Mouse (Mus musculus): ENCODE measurements around the gene Cdc42ep1. TPM values are rescaled to one million over a fixed set of nuclear protein-coding genes. Genes with fewer than 3 reads are reported as not detected.
A peak's percentile ranks its signal among the peaks of the same experiment; 100 is the strongest.

Cdc42ep1 gene
- polyA plus RNA-seq, 1 experiment from 2014 or later, result 11.2 TPM

- H3K36me3 ChIP-seq (ENCODE audit: control insufficient read depth, insufficient read depth, low read length), result no peaks in the 10 kb centered on the region
- DNase-seq (ENCODE audit: low spot score), result no peak
- H3K4me3 ChIP-seq (ENCODE audit: low read depth, low read length), result no peak overlapping the region
- H3K27ac ChIP-seq (replicated peaks; ENCODE audit: low read depth, low read length), result no peak overlapping the region
- WGBS, result 87% methylated on average over 12 of the region's 12 CpGs
- H3K9me3 ChIP-seq (ENCODE audit: control insufficient read depth, low read length), result no peaks in the 10 kb centered on the region
- H3K4me1 ChIP-seq (ENCODE audit: control insufficient read depth, insufficient read depth, low read length), result peaks cover 3% of the 10 kb centered on the region; the same call in 1 of the 2 replicates
- no peak overlapping the region for H3K4me2 ChIP-seq (ENCODE audit: low read depth, severe bottlenecking)
- ATAC-seq (ENCODE audit: insufficient number of reproducible peaks, low FRiP score, low TSS enrichment, low read depth), result no peak
- H3K9ac ChIP-seq (ENCODE audit: low read length), result no peak overlapping the region
- no peaks in the 10 kb centered on the region for H3K27me3 ChIP-seq (ENCODE audit: control insufficient read depth, insufficient read depth, low read length)
Observed at GRCm38 (mm10) chr15:78849485-78849884, 7.1 kb downstream of the Cdc42ep1 start.

DNA sequence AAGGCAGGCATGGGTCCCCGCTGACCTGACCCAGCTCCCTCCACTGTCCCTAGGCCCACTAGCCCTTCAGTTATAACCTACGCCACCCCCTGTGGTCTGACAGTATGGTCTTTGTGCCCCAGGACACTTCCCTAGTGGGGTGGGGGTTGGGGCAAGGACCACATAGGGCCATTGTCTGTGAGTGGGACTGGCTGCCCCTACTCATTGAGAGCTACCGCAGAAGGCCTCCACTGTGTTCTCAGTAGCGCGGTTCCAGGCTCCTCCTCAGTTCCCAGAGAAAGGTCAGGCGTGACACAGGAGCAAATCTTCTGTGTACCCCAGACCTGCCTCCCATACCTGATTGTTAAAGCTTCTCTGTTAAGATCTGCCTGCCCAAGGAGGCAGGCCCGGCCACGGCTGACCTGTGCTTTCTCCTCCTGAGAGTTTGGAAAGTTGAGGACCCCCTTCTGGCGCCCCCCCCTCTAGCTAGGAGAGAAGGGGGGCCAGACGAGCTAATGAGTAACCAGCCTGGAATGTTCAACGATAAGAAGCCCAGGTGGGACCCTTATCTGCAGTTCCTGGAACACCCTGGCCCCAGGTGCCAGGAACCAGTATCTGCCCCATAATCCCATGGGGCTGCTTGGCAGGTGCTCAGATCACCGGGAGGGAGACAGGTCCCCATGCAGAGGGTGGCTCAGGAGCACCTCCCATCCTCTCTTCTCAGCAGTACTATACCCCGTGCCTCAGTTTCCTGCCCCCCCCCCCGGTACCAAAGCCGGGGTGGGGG is 7.8 kb downstream of the Cdc42ep1 start:
- no peaks in the 10 kb centered on the region for H3K9me3 ChIP-seq (ENCODE audit: control insufficient read depth, low read length)
- ATAC-seq (ENCODE audit: insufficient number of reproducible peaks, low FRiP score, low TSS enrichment, low read depth) (no peak), DNase-seq (ENCODE audit: low spot score) (no peak)
- no peaks in the 10 kb centered on the region for H3K36me3 ChIP-seq (ENCODE audit: control insufficient read depth, insufficient read depth, low read length)
- no peaks in the 10 kb centered on the region for H3K27me3 ChIP-seq (ENCODE audit: control insufficient read depth, insufficient read depth, low read length)
- no peak overlapping the region for H3K4me3 ChIP-seq (ENCODE audit: low read depth, low read length)
- WGBS, result 81% methylated on average over 14 of the region's 15 CpGs
- no peak overlapping the region for H3K27ac ChIP-seq (replicated peaks; ENCODE audit: low read depth, low read length)
- no peaks in the 10 kb centered on the region; the same call in 1 of the 2 replicates for H3K4me1 ChIP-seq (ENCODE audit: control insufficient read depth, insufficient read depth, low read length)
- no peak overlapping the region for H3K4me2 ChIP-seq (ENCODE audit: low read depth, severe bottlenecking)
- no peak overlapping the region for H3K9ac ChIP-seq (ENCODE audit: low read length)

GRCm38 (mm10) chr15:78850944-78851343 is 8.5 kb downstream of the Cdc42ep1 start:
- Histone ChIP-seq H3K27ac (replicated peaks; ENCODE audit: low read depth, low read length) (no peak overlapping the region), H3K4me3 (ENCODE audit: low read depth, low read length) (no peak overlapping the region), H3K4me2 (ENCODE audit: low read depth, severe bottlenecking) (no peak overlapping the region), H3K9ac (ENCODE audit: low read length) (no peak overlapping the region), H3K36me3 (ENCODE audit: control insufficient read depth, insufficient read depth, low read length) (no peaks in the 10 kb centered on the region), H3K27me3 (ENCODE audit: control insufficient read depth, insufficient read depth, low read length) (no peaks in the 10 kb centered on the region), H3K4me1 (ENCODE audit: control insufficient read depth, insufficient read depth, low read length) (no peaks in the 10 kb centered on the region; the same call in 1 of the 2 replicates), H3K9me3 (ENCODE audit: control insufficient read depth, low read length) (no peaks in the 10 kb centered on the region)
- ATAC-seq (ENCODE audit: insufficient number of reproducible peaks, low FRiP score, low TSS enrichment, low read depth) (no peak), DNase-seq (ENCODE audit: low spot score) (no peak)
- 68% methylated on average over 6 of the region's 6 CpGs for WGBS

DNA sequence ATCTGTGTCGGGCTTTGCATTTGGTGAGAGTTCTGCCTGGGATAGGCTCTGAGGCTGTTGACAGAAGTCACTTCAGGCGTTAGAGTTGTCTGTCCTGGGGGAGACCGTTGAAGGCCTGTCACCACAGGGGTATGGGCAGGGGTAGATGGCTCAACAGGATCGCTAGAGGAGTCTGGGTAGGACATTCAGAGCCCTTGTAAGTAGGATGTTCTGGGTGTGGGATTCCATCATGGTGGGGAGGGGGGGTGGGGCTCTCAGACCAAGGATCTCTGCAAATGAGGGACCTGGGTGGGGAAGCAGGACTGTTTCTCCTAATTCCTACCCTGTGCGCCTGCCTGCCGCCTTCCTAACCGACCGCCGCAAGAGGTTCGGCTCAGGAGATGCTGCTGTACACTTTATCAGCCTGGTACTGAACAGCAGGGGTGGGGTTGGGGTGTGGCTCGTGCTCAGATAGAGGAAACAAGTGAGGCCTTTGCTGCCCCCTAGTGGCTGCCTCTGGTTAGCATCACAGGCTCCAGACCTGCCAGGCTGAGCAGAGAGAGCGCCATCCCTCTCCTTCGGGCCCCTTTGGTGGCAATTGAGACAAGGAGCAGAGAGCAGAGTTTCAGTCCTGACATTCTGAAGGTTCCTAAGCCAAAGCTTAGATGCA is 9.2 kb downstream of the Cdc42ep1 start:
- H3K4me2 ChIP-seq (ENCODE audit: low read depth, severe bottlenecking), result no peak overlapping the region
- no peak overlapping the region for H3K27ac ChIP-seq (replicated peaks; ENCODE audit: low read depth, low read length)
- DNase-seq (ENCODE audit: low spot score) (peak; percentile 97), ATAC-seq (ENCODE audit: insufficient number of reproducible peaks, low FRiP score, low TSS enrichment, low read depth) (peak; percentile 75; the same call in 1 of the 2 replicates)
- H3K9me3 ChIP-seq (ENCODE audit: control insufficient read depth, low read length), result no peaks in the 10 kb centered on the region
- H3K36me3 ChIP-seq (ENCODE audit: control insufficient read depth, insufficient read depth, low read length), result no peaks in the 10 kb centered on the region
- no peaks in the 10 kb centered on the region; the same call in 1 of the 2 replicates for H3K4me1 ChIP-seq (ENCODE audit: control insufficient read depth, insufficient read depth, low read length)
- H3K9ac ChIP-seq (ENCODE audit: low read length), result no peak overlapping the region
- WGBS, result 13% methylated on average over 13 of the region's 13 CpGs
- no peaks in the 10 kb centered on the region for H3K27me3 ChIP-seq (ENCODE audit: control insufficient read depth, insufficient read depth, low read length)
- H3K4me3 ChIP-seq (ENCODE audit: low read depth, low read length), result no peak overlapping the region

- Histone ChIP-seq H3K4me2 (ENCODE audit: low read depth, severe bottlenecking) (no peak within 1 kb of the TSS), H3K4me1 (ENCODE audit: control insufficient read depth, insufficient read depth, low read length) (no peaks in the 10 kb centered on the region), H3K27ac (replicated peaks; ENCODE audit: low read depth, low read length) (no peak within 1 kb of the TSS), H3K9ac (ENCODE audit: low read length) (no peak within 1 kb of the TSS), H3K27me3 (ENCODE audit: control insufficient read depth, insufficient read depth, low read length) (no peaks in the 10 kb centered on the region), H3K4me3 (ENCODE audit: low read depth, low read length) (no peak within 1 kb of the TSS), H3K36me3 (ENCODE audit: control insufficient read depth, insufficient read depth, low read length) (no peaks in the 10 kb centered on the region), H3K9me3 (ENCODE audit: control insufficient read depth, low read length) (no peaks in the 10 kb centered on the region)
- no peak for ATAC-seq (ENCODE audit: insufficient number of reproducible peaks, low FRiP score, low TSS enrichment, low read depth)
- DNase-seq (ENCODE audit: low spot score), result no peak
- WGBS, result 78% methylated on average over 8 of the region's 8 CpGs
Observed at GRCm38 (mm10) chr15:78855303-78855965, 13.0 kb downstream of the Cdc42ep1 start, which contains the start of gene Lgals2. Gene Lgals2, minus strand, starts transcription at chr15:78855529.

GRCm38 (mm10) chr15:78857009-78857408 is 14.6 kb downstream of the Cdc42ep1 start:
- DNase-seq (ENCODE audit: low spot score), result no peak
- H3K4me3 ChIP-seq (ENCODE audit: low read depth, low read length), result no peak overlapping the region
- WGBS, result 78% methylated on average over 7 of the region's 7 CpGs

GRCm38 (mm10) chr15:78859311-78859710 is 16.9 kb downstream of the Cdc42ep1 start:
- Histone ChIP-seq H3K4me3 (ENCODE audit: low read depth, low read length) (no peak overlapping the region), H3K4me2 (ENCODE audit: low read depth, severe bottlenecking) (no peak overlapping the region), H3K9ac (ENCODE audit: low read length) (no peak overlapping the region), H3K4me1 (ENCODE audit: control insufficient read depth, insufficient read depth, low read length) (no peaks in the 10 kb centered on the region), H3K36me3 (ENCODE audit: control insufficient read depth, insufficient read depth, low read length) (no peaks in the 10 kb centered on the region), H3K27me3 (ENCODE audit: control insufficient read depth, insufficient read depth, low read length) (no peaks in the 10 kb centered on the region), H3K9me3 (ENCODE audit: control insufficient read depth, low read length) (no peaks in the 10 kb centered on the region), H3K27ac (replicated peaks; ENCODE audit: low read depth, low read length) (no peak overlapping the region)
- no peak for DNase-seq (ENCODE audit: low spot score)
- ATAC-seq (ENCODE audit: insufficient number of reproducible peaks, low FRiP score, low TSS enrichment, low read depth), result no peak
- WGBS, result 80% methylated on average over 4 of the region's 4 CpGs

More at GRCm38 (mm10) chr15:78857009-78857408, 14.6 kb downstream of the Cdc42ep1 start:
- ATAC-seq (ENCODE audit: insufficient number of reproducible peaks, low FRiP score, low TSS enrichment, low read depth), result no peak
- Histone ChIP-seq H3K9me3 (ENCODE audit: control insufficient read depth, low read length) (no peaks in the 10 kb centered on the region), H3K4me1 (ENCODE audit: control insufficient read depth, insufficient read depth, low read length) (no peaks in the 10 kb centered on the region), H3K9ac (ENCODE audit: low read length) (no peak overlapping the region), H3K4me2 (ENCODE audit: low read depth, severe bottlenecking) (no peak overlapping the region), H3K36me3 (ENCODE audit: control insufficient read depth, insufficient read depth, low read length) (no peaks in the 10 kb centered on the region), H3K27ac (replicated peaks; ENCODE audit: low read depth, low read length) (no peak overlapping the region), H3K27me3 (ENCODE audit: control insufficient read depth, insufficient read depth, low read length) (no peaks in the 10 kb centered on the region)

GRCm38 (mm10) chr15:78859714-78860113 is 17.3 kb downstream of the Cdc42ep1 start:
- Histone ChIP-seq H3K27me3 (ENCODE audit: control insufficient read depth, insufficient read depth, low read length) (no peaks in the 10 kb centered on the region), H3K36me3 (ENCODE audit: control insufficient read depth, insufficient read depth, low read length) (no peaks in the 10 kb centered on the region), H3K4me1 (ENCODE audit: control insufficient read depth, insufficient read depth, low read length) (no peaks in the 10 kb centered on the region), H3K9ac (ENCODE audit: low read length) (no peak overlapping the region), H3K27ac (replicated peaks; ENCODE audit: low read depth, low read length) (no peak overlapping the region), H3K9me3 (ENCODE audit: control insufficient read depth, low read length) (no peaks in the 10 kb centered on the region), H3K4me3 (ENCODE audit: low read depth, low read length) (no peak overlapping the region), H3K4me2 (ENCODE audit: low read depth, severe bottlenecking) (no peak overlapping the region)
- ATAC-seq (ENCODE audit: insufficient number of reproducible peaks, low FRiP score, low TSS enrichment, low read depth) (no peak), DNase-seq (ENCODE audit: low spot score) (no peak)
- WGBS, result 75% methylated on average over 6 of the region's 6 CpGs
